Mouse (Mus musculus): ENCODE data around the gene Klhdc1. TPM values are rescaled to one million over a fixed set of nuclear protein-coding genes. Genes with fewer than 3 reads are reported as not detected.

Klhdc1 gene
- polyA plus RNA-seq, 1 experiment from 2014 or later = 5.5 TPM

- H3K27ac ChIP-seq = no peak overlapping the region
- WGBS = 90% methylated on average over 8 of the region's 8 CpGs
- H3K9me3 ChIP-seq = no peaks in the 10 kb centered on the region
- H3K4me2 ChIP-seq = no peak overlapping the region
- H3K27me3 ChIP-seq = no peaks in the 10 kb centered on the region
- no peak for ATAC-seq (ENCODE audit: low FRiP score)
- H3K9ac ChIP-seq = no peak overlapping the region
- H3K4me3 ChIP-seq (replicated peaks) = no peak overlapping the region
- H3K36me3 ChIP-seq (replicated peaks) = no peaks in the 10 kb centered on the region
- H3K4me1 ChIP-seq = no peaks in the 10 kb centered on the region
These were observed 46.6 kb downstream of the Klhdc1 start for GRCm38 (mm10) chr12:69287535-69287934.

GRCm38 (mm10) chr12:69288699-69289098 is 47.7 kb downstream of the Klhdc1 start:
- no peaks in the 10 kb centered on the region for H3K9me3 ChIP-seq
- 83% methylated on average over 9 of the region's 9 CpGs for WGBS
- no peaks in the 10 kb centered on the region for H3K36me3 ChIP-seq (replicated peaks)
- H3K27me3 ChIP-seq = no peaks in the 10 kb centered on the region
- no peaks in the 10 kb centered on the region for H3K4me1 ChIP-seq
- no peak overlapping the region for H3K9ac ChIP-seq
- no peak overlapping the region for H3K27ac ChIP-seq
- no peak for ATAC-seq (ENCODE audit: low FRiP score)
- H3K4me2 ChIP-seq = no peak overlapping the region
- H3K4me3 ChIP-seq (replicated peaks) = no peak overlapping the region

GRCm38 (mm10) chr12:69292401-69292800 is 51.4 kb downstream of the Klhdc1 start:
- no peak for ATAC-seq (ENCODE audit: low FRiP score)
- Histone ChIP-seq H3K27ac (no peak overlapping the region), H3K4me2 (no peak overlapping the region), H3K9me3 (no peaks in the 10 kb centered on the region), H3K27me3 (no peaks in the 10 kb centered on the region), H3K4me1 (peaks cover 5% of the 10 kb centered on the region; the same call in 1 of the 2 replicates), H3K4me3 (replicated peaks) (no peak overlapping the region), H3K36me3 (replicated peaks) (no peaks in the 10 kb centered on the region), H3K9ac (no peak overlapping the region)
- 92% methylated on average over 6 of the region's 6 CpGs for WGBS

GRCm38 (mm10) chr12:69293815-69294214 is 52.8 kb downstream of the Klhdc1 start:
- Histone ChIP-seq H3K4me1 (peaks cover 17% of the 10 kb centered on the region), H3K36me3 (replicated peaks) (no peaks in the 10 kb centered on the region), H3K4me3 (replicated peaks) (no peak overlapping the region), H3K9ac (no peak overlapping the region), H3K9me3 (no peaks in the 10 kb centered on the region), H3K27ac (no peak overlapping the region), H3K4me2 (no peak overlapping the region), H3K27me3 (no peaks in the 10 kb centered on the region)
- ATAC-seq (ENCODE audit: low FRiP score) = no peak
- 55% methylated on average over 2 of the region's 2 CpGs for WGBS

- H3K4me1 ChIP-seq = peaks cover 24% of the 10 kb centered on the region
- no peak overlapping the region for H3K27ac ChIP-seq
- H3K9me3 ChIP-seq = no peaks in the 10 kb centered on the region
- ATAC-seq (ENCODE audit: low FRiP score) = no peak
- no peak overlapping the region for H3K4me2 ChIP-seq
- no peaks in the 10 kb centered on the region; the same call in 1 of the 2 replicates for H3K36me3 ChIP-seq (replicated peaks)
- WGBS = 84% methylated on average over 2 of the region's 2 CpGs
- H3K9ac ChIP-seq = no peak overlapping the region
- H3K4me3 ChIP-seq (replicated peaks) = no peak overlapping the region
- no peaks in the 10 kb centered on the region for H3K27me3 ChIP-seq
These were observed 54.0 kb downstream of the Klhdc1 start for GRCm38 (mm10) chr12:69294936-69295335.

- H3K27me3 ChIP-seq = no peaks in the 10 kb centered on the region
- peak overlapping the region; percentile 79; the same call in 1 of the 2 replicates for H3K4me2 ChIP-seq
These were observed 54.7 kb downstream of the Klhdc1 start for GRCm38 (mm10) chr12:69295651-69296050.

GRCm38 (mm10) chr12:69296511-69297410 is 55.8 kb downstream of the Klhdc1 start, which contains the start of gene Klhdc2:
Klhdc2 (plus strand) TSS chr12:69296681.
- H3K36me3 ChIP-seq (replicated peaks) = peaks cover 16% of the 10 kb centered on the region
- H3K27ac ChIP-seq = peak within 1 kb of the TSS; percentile 97
- H3K9ac ChIP-seq = peak within 1 kb of the TSS; percentile 99
- H3K4me1 ChIP-seq = peaks cover 24% of the 10 kb centered on the region
- H3K9me3 ChIP-seq = no peaks in the 10 kb centered on the region
- peak; percentile 97 for ATAC-seq (ENCODE audit: low FRiP score)
- H3K27me3 ChIP-seq = no peaks in the 10 kb centered on the region
- peak within 1 kb of the TSS; percentile 98 for H3K4me3 ChIP-seq (replicated peaks)
- peak within 1 kb of the TSS; percentile 79 for H3K4me2 ChIP-seq
- under 1% methylated on average over 86 of the region's 98 CpGs for WGBS

More at GRCm38 (mm10) chr12:69295651-69296050, 54.7 kb downstream of the Klhdc1 start:
- no peaks in the 10 kb centered on the region for H3K9me3 ChIP-seq
- ATAC-seq (ENCODE audit: low FRiP score) = no peak
- peaks cover 24% of the 10 kb centered on the region for H3K4me1 ChIP-seq
- WGBS = 82% methylated on average over 4 of the region's 4 CpGs
- no peak overlapping the region for H3K4me3 ChIP-seq (replicated peaks)
- H3K9ac ChIP-seq = 0 out of 2 replicates have a peak overlapping the region, but pooled peaks have one; percentile 99
- H3K27ac ChIP-seq = peak overlapping the region; percentile 97
- peaks cover 6% of the 10 kb centered on the region for H3K36me3 ChIP-seq (replicated peaks)

GRCm38 (mm10) chr12:69297411-69298150 is 56.6 kb downstream of the Klhdc1 start:
- H3K27me3 ChIP-seq = no peaks in the 10 kb centered on the region
- peak overlapping the region; percentile 98 for H3K4me3 ChIP-seq (replicated peaks)
- peak overlapping the region; percentile 99 for H3K9ac ChIP-seq
- H3K4me1 ChIP-seq = peaks cover 24% of the 10 kb centered on the region
- H3K27ac ChIP-seq = peak overlapping the region; percentile 97
- peaks cover 24% of the 10 kb centered on the region for H3K36me3 ChIP-seq (replicated peaks)
- WGBS = 20% methylated on average over 20 of the region's 20 CpGs
- H3K9me3 ChIP-seq = no peaks in the 10 kb centered on the region
- H3K4me2 ChIP-seq = peak overlapping the region; percentile 79
- ATAC-seq (ENCODE audit: low FRiP score) = no peak

GRCm38 (mm10) chr12:69298281-69298680 is 57.3 kb downstream of the Klhdc1 start:
- peaks cover 30% of the 10 kb centered on the region for H3K36me3 ChIP-seq (replicated peaks)

GRCm38 (mm10) chr12:69299231-69299630 is 58.3 kb downstream of the Klhdc1 start:
- H3K4me3 ChIP-seq (replicated peaks) = no peak overlapping the region; the same call in 1 of the 2 replicates

More at GRCm38 (mm10) chr12:69298281-69298680, 57.3 kb downstream of the Klhdc1 start:
- WGBS = 92% methylated on average over 4 of the region's 4 CpGs
- peaks cover 24% of the 10 kb centered on the region for H3K4me1 ChIP-seq
- no peaks in the 10 kb centered on the region for H3K27me3 ChIP-seq
- peak overlapping the region; percentile 98 for H3K4me3 ChIP-seq (replicated peaks)
- H3K9ac ChIP-seq = no peak overlapping the region
- peak overlapping the region; percentile 79 for H3K4me2 ChIP-seq
- H3K9me3 ChIP-seq = no peaks in the 10 kb centered on the region
- no peak for ATAC-seq (ENCODE audit: low FRiP score)
- no peak overlapping the region for H3K27ac ChIP-seq

GRCm38 (mm10) chr12:69299831-69300230 is 58.9 kb downstream of the Klhdc1 start:
- peaks cover 24% of the 10 kb centered on the region for H3K4me1 ChIP-seq

More at GRCm38 (mm10) chr12:69299231-69299630, 58.3 kb downstream of the Klhdc1 start:
- H3K4me2 ChIP-seq = peak overlapping the region; percentile 79
- H3K9me3 ChIP-seq = no peaks in the 10 kb centered on the region
- peaks cover 24% of the 10 kb centered on the region for H3K4me1 ChIP-seq
- H3K27me3 ChIP-seq = no peaks in the 10 kb centered on the region
- H3K36me3 ChIP-seq (replicated peaks) = peaks cover 38% of the 10 kb centered on the region
- ATAC-seq (ENCODE audit: low FRiP score) = no peak
- WGBS = 72% methylated on average over 12 of the region's 12 CpGs
- no peak overlapping the region for H3K27ac ChIP-seq
- H3K9ac ChIP-seq = no peak overlapping the region

GRCm38 (mm10) chr12:69300391-69300790 is 59.4 kb downstream of the Klhdc1 start:
- Histone ChIP-seq H3K4me2 (no peak overlapping the region), H3K9me3 (no peaks in the 10 kb centered on the region), H3K27ac (no peak overlapping the region), H3K9ac (no peak overlapping the region), H3K4me3 (replicated peaks) (no peak overlapping the region), H3K4me1 (peaks cover 24% of the 10 kb centered on the region), H3K27me3 (no peaks in the 10 kb centered on the region), H3K36me3 (replicated peaks) (peaks cover 48% of the 10 kb centered on the region)
- no peak for ATAC-seq (ENCODE audit: low FRiP score)
- WGBS = 82% methylated on average over 2 of the region's 2 CpGs

More at GRCm38 (mm10) chr12:69299831-69300230, 58.9 kb downstream of the Klhdc1 start:
- no peak overlapping the region for H3K4me2 ChIP-seq
- no peaks in the 10 kb centered on the region for H3K9me3 ChIP-seq
- 95% methylated on average over 3 of the region's 3 CpGs for whole genome bisulfite sequencing
- no peak for ATAC-seq (ENCODE audit: low FRiP score)
- no peak overlapping the region for H3K4me3 ChIP-seq (replicated peaks)
- no peak overlapping the region for H3K27ac ChIP-seq
- no peaks in the 10 kb centered on the region for H3K27me3 ChIP-seq
- H3K9ac ChIP-seq = no peak overlapping the region
- H3K36me3 ChIP-seq (replicated peaks) = peaks cover 42% of the 10 kb centered on the region

Data from forebrain, embryonic 12.5 days (tissue).